Mouse (Mus musculus) cerebellum, adult 2 months (tissue): ENCODE measurements around the gene Eif3k.

Experiments
- CTCF ChIP-seq: fragments of 200-500 bp; IDR thresholded peaks from 2 replicates; pipeline ENCODE4 v1.5.1; 2011; ENCODE audit warnings: low read depth, mild to moderate bottlenecking, control low read depth, low read length, moderate library complexity, borderline replicate concordance; ENCODE audit not compliant: insufficient read depth
- POLR2A ChIP-seq: fragments of 200-500 bp; IDR thresholded peaks from 2 replicates; pipeline ENCODE4 v1.6.1; 2011; ENCODE audit warnings: low read length, control low read depth, borderline replicate concordance; ENCODE audit not compliant: insufficient read depth

DNA sequence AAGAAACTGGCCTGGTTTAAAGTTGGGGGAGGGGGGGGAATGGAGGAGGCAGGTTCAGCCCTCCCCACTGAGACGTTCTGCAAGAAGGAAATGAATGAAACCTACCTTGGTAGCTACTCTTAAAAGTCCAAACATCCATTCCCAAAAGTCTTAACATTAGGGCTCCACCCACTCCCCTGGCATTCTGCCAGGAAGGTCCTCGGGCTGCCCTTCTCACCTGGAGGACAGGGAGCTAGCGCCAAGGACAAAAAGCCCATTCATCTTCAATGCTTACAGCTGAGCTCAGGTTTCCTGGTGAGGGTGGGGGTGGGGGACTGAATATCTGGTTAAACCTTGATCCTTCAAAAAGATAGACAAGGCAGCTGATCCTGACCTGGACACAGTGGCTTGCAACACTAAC is 52.3 kb downstream of the Eif3k start:
- no peak for TF ChIP-seq POLR2A
- TF ChIP-seq CTCF = no peak
